Mouse (Mus musculus) erythroblast, embryonic 14.5 days (primary cell): ENCODE measurements around the gene Mrpl11. TPM values are rescaled to one million over a fixed set of nuclear protein-coding genes. Genes with fewer than 3 reads are reported as not detected.
A peak's percentile ranks its signal among the peaks of the same experiment; 100 is the strongest.

ENCODE experiments used
- H3K27me3 ChIP-seq: 2 replicates; pipeline ENCODE4 v1.6.1; 2012; ENCODE audit warnings: inconsistent platforms; ENCODE audit not compliant: control insufficient read depth
- H3K36me3 ChIP-seq: 2 replicates; pipeline ENCODE4 v1.6.1; 2012; ENCODE audit warnings: mild to moderate bottlenecking, inconsistent platforms; ENCODE audit not compliant: control insufficient read depth
- H3K4me1 ChIP-seq: 2 replicates; pipeline ENCODE4 v1.6.1; 2012; ENCODE audit warnings: inconsistent platforms; ENCODE audit not compliant: control insufficient read depth
- H3K4me3 ChIP-seq: replicated peaks from 2 replicates; pipeline ENCODE3; 2012; ENCODE audit warnings: moderate library complexity, mild to moderate bottlenecking, inconsistent platforms
- H3K9me3 ChIP-seq: 2 replicates; pipeline ENCODE4 v1.6.1; 2012; ENCODE audit warnings: low read length, inconsistent platforms, mixed read lengths; ENCODE audit not compliant: control insufficient read depth
- GATA1 ChIP-seq: IDR thresholded peaks from 2 replicates; pipeline ENCODE4 v1.6.1; 2012; ENCODE audit warnings: low read length, inconsistent platforms, mixed read lengths
- TAL1 ChIP-seq: IDR thresholded peaks from 3 replicates; pipeline ENCODE4 v1.6.1; 2012; ENCODE audit warnings: low read length, inconsistent platforms, mixed read lengths
- polyA plus RNA-seq: library from polyadenylated mRNA; stranded (reverse); fragments of >175 nt; gene quantifications from 2 replicates; pipeline ENCODE4 v1.2.3, GENCODE M21; 2012

Mrpl11 gene
- polyA plus RNA-seq = 5.3 and 5.9 TPM in 2 replicates

- Histone ChIP-seq H3K4me3 (peak within 1 kb of the TSS; percentile 96), H3K9me3 (no peaks in the 10 kb centered on the region), H3K27me3 (no peaks in the 10 kb centered on the region), H3K4me1 (peaks cover 24% of the 10 kb centered on the region), H3K36me3 (peaks cover 27% of the 10 kb centered on the region)
- TF ChIP-seq GATA1 = peak; percentile 63; the same call in 1 of the 2 replicates
- 0 out of 3 replicates have a peak, but pooled peaks have one; percentile 33 for TF ChIP-seq TAL1
Measured at GRCm38 (mm10) chr19:4961928-4962601, at the start of gene Mrpl11. Gene Mrpl11 (plus strand): TSS chr19:4962147.

- Histone ChIP-seq H3K27me3 (no peaks in the 10 kb centered on the region), H3K4me3 (no peak overlapping the region), H3K9me3 (no peaks in the 10 kb centered on the region), H3K4me1 (peaks cover 15% of the 10 kb centered on the region), H3K36me3 (peaks cover 93% of the 10 kb centered on the region)
- TF ChIP-seq GATA1 = no peak
- TF ChIP-seq TAL1 = no peak
Measured at GRCm38 (mm10) chr19:4915924-4916603, 45.9 kb upstream of the Mrpl11 start.

- H3K9me3 ChIP-seq = no peaks in the 10 kb centered on the region
- no peak for TF ChIP-seq GATA1
- TF ChIP-seq TAL1 = no peak
- H3K36me3 ChIP-seq = peaks cover 93% of the 10 kb centered on the region
- H3K4me3 ChIP-seq = no peak overlapping the region
- H3K4me1 ChIP-seq = peaks cover 15% of the 10 kb centered on the region
- H3K27me3 ChIP-seq = no peaks in the 10 kb centered on the region
Measured at GRCm38 (mm10) chr19:4916827-4917226, 45.1 kb upstream of the Mrpl11 start.

GRCm38 (mm10) chr19:4919652-4920051 lies 42.3 kb upstream of the Mrpl11 start:
- Histone ChIP-seq H3K27me3 (no peaks in the 10 kb centered on the region), H3K9me3 (no peaks in the 10 kb centered on the region), H3K36me3 (peaks cover 96% of the 10 kb centered on the region), H3K4me3 (no peak overlapping the region), H3K4me1 (no peaks in the 10 kb centered on the region)
- no peak for TF ChIP-seq TAL1
- no peak for TF ChIP-seq GATA1

DNA sequence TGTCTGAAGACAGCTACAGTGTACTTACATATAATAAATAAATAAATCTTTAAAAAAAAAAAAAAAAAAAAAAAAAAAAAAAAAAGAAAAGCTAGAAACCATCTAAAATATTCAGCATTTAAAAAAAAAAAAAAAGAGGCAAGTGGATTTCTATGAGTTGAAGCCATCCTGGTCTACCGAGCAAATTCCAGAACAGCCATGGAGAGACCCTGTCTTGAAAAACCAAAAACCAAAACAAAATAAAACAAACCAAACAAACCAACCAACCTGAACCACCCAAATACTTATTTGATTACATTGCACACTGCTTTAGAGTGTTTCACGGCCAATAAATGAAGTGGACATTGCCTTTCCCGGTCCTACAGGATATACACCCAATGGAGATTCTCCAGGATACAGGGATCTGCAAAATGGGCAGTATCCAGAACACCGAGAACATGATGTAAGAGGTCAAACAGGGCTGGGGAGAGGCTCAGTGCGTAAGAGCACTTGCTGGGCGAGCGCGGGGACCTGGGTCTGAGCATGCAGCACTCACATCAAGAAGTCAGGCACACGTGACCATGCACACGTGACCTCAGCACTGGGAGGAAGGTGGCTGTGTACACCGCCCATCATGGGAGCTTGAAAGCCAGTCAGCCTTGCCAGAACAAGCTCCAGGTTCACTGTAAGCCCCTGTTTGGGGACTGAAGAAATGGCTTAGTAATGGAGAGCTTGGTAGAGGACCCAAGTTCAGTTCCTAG lies 36.7 kb upstream of the Mrpl11 start:
- TF ChIP-seq TAL1 = no peak
- no peak for TF ChIP-seq GATA1
- Histone ChIP-seq H3K4me1 (peaks cover 33% of the 10 kb centered on the region), H3K9me3 (no peaks in the 10 kb centered on the region), H3K4me3 (no peak overlapping the region), H3K27me3 (no peaks in the 10 kb centered on the region), H3K36me3 (peaks cover 62% of the 10 kb centered on the region)

- peaks cover 33% of the 10 kb centered on the region for H3K4me1 ChIP-seq
- H3K27me3 ChIP-seq = peaks cover 6% of the 10 kb centered on the region
- H3K36me3 ChIP-seq = peaks cover 35% of the 10 kb centered on the region
- no peaks in the 10 kb centered on the region for H3K9me3 ChIP-seq
- peak within 1 kb of the TSS; percentile 76 for H3K4me3 ChIP-seq
- TF ChIP-seq TAL1 = no peak
- TF ChIP-seq GATA1 = no peak
Measured at GRCm38 (mm10) chr19:4927904-4928531, 33.9 kb upstream of the Mrpl11 start, which contains the start of gene Dpp3. Gene Dpp3 (minus strand): TSS chr19:4928287.

GRCm38 (mm10) chr19:4928781-4929180 lies 33.2 kb upstream of the Mrpl11 start:
- TF ChIP-seq GATA1 (no peak), TAL1 (no peak)
- Histone ChIP-seq H3K4me3 (peak overlapping the region; percentile 76), H3K4me1 (peaks cover 33% of the 10 kb centered on the region), H3K9me3 (no peaks in the 10 kb centered on the region), H3K36me3 (peaks cover 28% of the 10 kb centered on the region), H3K27me3 (peaks cover 6% of the 10 kb centered on the region)

- Histone ChIP-seq H3K4me3 (no peak overlapping the region), H3K36me3 (no peaks in the 10 kb centered on the region), H3K27me3 (peaks cover 22% of the 10 kb centered on the region), H3K9me3 (no peaks in the 10 kb centered on the region), H3K4me1 (no peaks in the 10 kb centered on the region)
- TF ChIP-seq GATA1 = no peak
- TF ChIP-seq TAL1 = no peak
Measured at GRCm38 (mm10) chr19:4936896-4937295, 25.1 kb upstream of the Mrpl11 start.
